Mouse (Mus musculus) heart, adult 2 months (tissue): ENCODE results near the gene Sgpp2. TPM values are rescaled to one million over a fixed set of nuclear protein-coding genes. Genes with fewer than 3 reads are reported as not detected.

Experiments
- DNase-seq, 2 experiments: peaks; one replicate each; pipeline ENCODE4 v3.0.0; 2021
- H3K27ac ChIP-seq: fragments of 200-600 bp; 2 replicates; pipeline ENCODE4 v1.8.1; 2022
- H3K27me3 ChIP-seq: fragments of 200-500 bp; 2 replicates; pipeline ENCODE4 v1.6.1; 2012; ENCODE audit warnings: mild to moderate bottlenecking, low read length, inconsistent platforms, mixed read lengths; ENCODE audit not compliant: control insufficient read depth, insufficient read depth
- H3K36me3 ChIP-seq: fragments of 200-500 bp; 2 replicates; pipeline ENCODE4 v1.6.1; 2012; ENCODE audit warnings: low read length, inconsistent platforms; ENCODE audit not compliant: control insufficient read depth, insufficient read depth
- H3K4me1 ChIP-seq: fragments of 200-500 bp; 2 replicates; pipeline ENCODE4 v1.6.1; 2011; ENCODE audit warnings: low read length; ENCODE audit not compliant: control insufficient read depth, insufficient read depth
- H3K4me3 ChIP-seq: fragments of 200-600 bp; 2 replicates; pipeline ENCODE4 v1.8.1; 2022
- H3K79me2 ChIP-seq: fragments of 200-500 bp; replicated peaks from 2 replicates; pipeline ENCODE4 v1.6.1; 2012; ENCODE audit warnings: mild to moderate bottlenecking, inconsistent platforms, low read length, moderate library complexity, mixed read lengths; ENCODE audit not compliant: control insufficient read depth, insufficient read depth
- H3K9ac ChIP-seq: fragments of 200-500 bp; 2 replicates; pipeline ENCODE4 v1.6.1; 2012; ENCODE audit warnings: low read depth, mild to moderate bottlenecking, control low read depth, inconsistent platforms, low read length, mixed read lengths
- CTCF ChIP-seq: fragments of 200-600 bp; IDR thresholded peaks from 2 replicates; pipeline ENCODE4 v1.8.1; 2022; ENCODE audit warnings: antibody characterized with exemption, mild to moderate bottlenecking, moderate library complexity
- EP300 ChIP-seq: fragments of 200-500 bp; IDR thresholded peaks from 2 replicates; pipeline ENCODE4 v1.6.1; 2011; ENCODE audit warnings: low read depth, low read length, control low read depth; ENCODE audit not compliant: insufficient read depth
- POLR2A ChIP-seq: fragments of 200-500 bp; IDR thresholded peaks from 2 replicates; pipeline ENCODE4 v1.6.1; 2011; ENCODE audit warnings: mild to moderate bottlenecking, low read depth, low read length, control low read depth; ENCODE audit not compliant: insufficient read depth
- WGBS: fragments of 180-500 bp; shearing (Covaris S2); methylation state at CpG from one replicate; pipeline ENCODE4 v1.1.7; 2018; 5-methylcytosine and 5-hydroxymethylcytosine counted together
- intact Hi-C: fragments of 180-260 bp; cut with DNase I; formaldehyde crosslinking; loops from one replicate; pipeline ENCODE4 v1.15.1; 2025
- polyA plus RNA-seq: library from polyadenylated mRNA; depleted of rRNA; stranded (reverse); fragments of >200 nt; gene quantifications from 2 replicates; pipeline ENCODE4 v1.2.3, GENCODE M21; 2012; rRNA removed
- total RNA-seq, 2 experiments: library from RNA; stranded (reverse); gene quantifications; 2 replicates each; pipeline ENCODE4 v1.2.3; 2021

Gene Sgpp2
- total and polyA plus RNA-seq, 3 experiments, result 0.09 to 0.31 TPM; not detected in 1

DNA sequence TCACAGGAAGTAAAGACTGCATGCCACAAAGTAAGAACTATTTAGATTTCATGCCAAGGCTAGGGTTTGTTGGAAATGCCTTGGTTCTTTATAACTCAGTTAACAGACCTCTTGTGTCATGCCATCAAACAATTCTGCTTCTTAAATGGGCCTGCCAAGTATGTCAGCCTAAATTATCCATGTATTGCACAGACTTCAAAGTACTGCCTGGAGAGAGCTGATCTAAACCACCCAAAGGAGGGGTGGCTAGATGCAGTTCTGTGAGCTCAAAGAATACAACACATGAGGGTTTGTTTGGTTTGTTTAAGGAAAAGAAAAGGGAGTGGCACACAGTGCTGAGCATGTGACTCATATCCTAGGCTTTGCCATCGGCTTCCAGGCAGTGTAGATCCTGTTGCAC, 137.9 kb downstream of the Sgpp2 start:
- no peak overlapping the region for H3K4me3 ChIP-seq
- H3K4me1 ChIP-seq, result no peaks in the 10 kb centered on the region
- H3K9ac ChIP-seq, result no peak overlapping the region
- H3K79me2 ChIP-seq, result no peaks in the 10 kb centered on the region
- no peak for DNase-seq
- TF ChIP-seq CTCF (no peak), EP300 (no peak), POLR2A (no peak)
- no peaks in the 10 kb centered on the region for H3K36me3 ChIP-seq
- intact Hi-C loops, result no loop called here
- no peak overlapping the region for H3K27ac ChIP-seq
- WGBS, result 40% methylated on average over 1 of the region's 1 CpGs
- no peaks in the 10 kb centered on the region for H3K27me3 ChIP-seq

DNA sequence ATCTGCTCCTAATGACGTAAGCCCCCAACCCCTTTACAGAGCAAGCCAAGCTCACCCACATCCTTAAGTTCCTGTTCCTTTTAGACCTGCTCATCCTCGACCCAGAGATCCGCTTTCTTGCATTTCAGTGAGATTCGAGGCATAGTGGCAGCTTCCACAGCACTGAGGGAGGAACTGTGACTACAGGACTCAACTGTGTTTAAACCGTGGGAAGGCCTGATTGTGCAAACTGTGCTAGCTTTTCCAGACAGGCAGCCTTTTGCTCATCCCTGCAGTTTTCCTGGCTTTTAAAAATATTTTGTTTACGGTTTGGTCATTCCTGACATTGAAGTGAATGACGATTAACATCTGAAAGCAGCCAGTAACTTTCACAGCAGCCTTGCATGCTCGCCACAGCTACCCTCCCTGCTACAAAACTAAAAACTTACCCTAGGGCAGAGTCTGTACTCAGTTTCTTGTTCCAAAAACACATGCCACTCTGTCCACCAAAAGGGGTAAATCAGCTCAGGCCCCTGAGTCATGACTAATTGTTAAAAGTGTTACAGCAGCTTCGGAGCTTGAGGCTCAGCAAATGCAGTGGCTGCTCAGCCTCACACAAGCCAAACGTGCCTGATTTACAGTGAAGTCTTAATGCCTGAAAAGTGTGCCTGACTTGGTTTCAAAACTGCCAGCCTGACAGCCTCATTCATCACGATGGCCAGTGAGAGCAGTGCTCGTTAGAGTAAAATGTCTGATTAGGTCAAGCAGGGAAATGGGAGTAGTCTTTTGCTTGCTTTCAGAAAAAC, 141.1 kb downstream of the Sgpp2 start:
- no peak for DNase-seq
- H3K4me1 ChIP-seq, result no peaks in the 10 kb centered on the region
- TF ChIP-seq POLR2A (no peak), CTCF (no peak), EP300 (no peak)

DNA sequence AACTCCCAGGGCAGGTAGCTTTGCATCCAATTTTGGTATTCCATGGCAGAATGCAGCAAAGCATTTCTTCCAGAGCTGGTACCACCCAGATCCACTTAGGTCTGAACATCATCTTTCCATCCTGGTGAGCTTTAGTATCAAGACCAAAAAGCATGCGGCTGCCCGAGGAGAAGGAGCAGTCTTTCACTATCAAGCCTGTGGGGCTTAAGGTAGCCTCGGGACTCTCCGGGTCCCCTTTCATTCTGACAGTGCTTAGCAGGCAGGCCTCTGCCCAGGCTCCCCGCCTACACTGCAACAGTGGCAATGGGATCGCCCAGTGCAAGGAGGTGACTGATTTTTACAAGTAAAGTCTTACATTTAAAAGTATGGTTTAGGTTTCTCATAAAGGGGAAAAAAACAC, 142.4 kb downstream of the Sgpp2 start:
- H3K79me2 ChIP-seq, result no peaks in the 10 kb centered on the region
- H3K4me1 ChIP-seq, result no peaks in the 10 kb centered on the region
- intact Hi-C loops, result loop anchor here (10.0 kb wide), 1 partner anchor 238 kb away; no protein-coding TSS in a partner anchor
- 92% methylated on average over 6 of the region's 6 CpGs for WGBS
- H3K9ac ChIP-seq, result no peak overlapping the region
- TF ChIP-seq EP300 (no peak), CTCF (no peak), POLR2A (no peak)
- H3K36me3 ChIP-seq, result no peaks in the 10 kb centered on the region
- no peak overlapping the region for H3K27ac ChIP-seq
- no peak for DNase-seq
- no peak overlapping the region for H3K4me3 ChIP-seq
- no peaks in the 10 kb centered on the region for H3K27me3 ChIP-seq

More for the DNA sequence above, 141.1 kb downstream of the Sgpp2 start:
- H3K79me2 ChIP-seq, result no peaks in the 10 kb centered on the region
- H3K27me3 ChIP-seq, result no peaks in the 10 kb centered on the region
- no peak overlapping the region for H3K27ac ChIP-seq
- no peaks in the 10 kb centered on the region for H3K36me3 ChIP-seq
- no peak overlapping the region for H3K9ac ChIP-seq
- intact Hi-C loops, result loop anchor here (10.0 kb wide), 1 partner anchor 236 kb away; no protein-coding TSS in a partner anchor
- WGBS, result 88% methylated on average over 12 of the region's 12 CpGs
- no peak overlapping the region for H3K4me3 ChIP-seq

DNA sequence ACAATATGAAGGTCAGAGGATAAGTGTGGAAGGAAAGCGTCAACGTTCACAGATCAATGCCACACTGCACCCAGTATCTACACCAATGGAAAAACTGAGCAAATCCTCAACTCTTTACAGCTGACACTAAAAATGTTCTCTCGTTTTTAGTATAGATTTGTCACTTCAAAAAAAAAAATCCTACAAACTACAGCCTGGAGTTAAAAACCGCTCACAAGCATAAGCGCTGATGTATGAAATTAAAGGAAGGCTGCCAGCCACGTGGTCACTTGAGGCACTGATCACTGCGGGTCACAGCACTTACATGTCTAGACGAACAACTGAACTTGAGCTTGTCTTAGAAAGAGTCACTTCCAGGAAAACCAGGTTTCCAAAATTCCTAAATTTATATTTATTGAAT, 143.7 kb downstream of the Sgpp2 start:
- DNase-seq, result no peak
- Histone ChIP-seq H3K79me2 (no peaks in the 10 kb centered on the region), H3K36me3 (peaks cover 2% of the 10 kb centered on the region; the same call in 1 of the 2 replicates), H3K27ac (no peak overlapping the region), H3K27me3 (no peaks in the 10 kb centered on the region), H3K9ac (no peak overlapping the region), H3K4me1 (no peaks in the 10 kb centered on the region), H3K4me3 (no peak overlapping the region)
- TF ChIP-seq POLR2A (no peak), EP300 (no peak), CTCF (no peak)
- intact Hi-C loops, result loop anchor here (2.0 to 10.0 kb wide), 2 partner anchors 239 to 475 kb away; no protein-coding TSS in a partner anchor
- 93% methylated on average over 8 of the region's 8 CpGs for WGBS

DNA sequence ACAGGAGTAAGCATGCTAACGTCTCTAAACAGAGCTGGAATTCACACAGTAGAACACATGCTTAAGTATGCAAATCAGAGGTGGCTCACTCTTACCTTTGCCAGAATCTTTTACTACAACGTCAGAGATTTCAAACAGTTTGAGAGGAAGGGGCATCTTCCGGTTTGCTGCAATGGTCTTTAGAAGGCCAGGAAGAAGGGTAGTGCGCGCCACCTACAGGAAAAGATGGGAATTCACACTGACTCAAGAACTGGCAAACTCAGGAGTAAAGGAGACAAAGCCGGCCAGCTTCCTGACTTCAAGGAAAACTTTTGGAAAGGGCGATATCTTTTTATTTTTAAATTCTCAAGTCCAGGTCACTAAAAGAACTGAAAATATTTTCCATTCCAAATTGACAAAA, 144.5 kb downstream of the Sgpp2 start:
- no peak overlapping the region for H3K9ac ChIP-seq
- TF ChIP-seq CTCF (peak; percentile 80), POLR2A (no peak), EP300 (no peak)
- no peaks in the 10 kb centered on the region for H3K79me2 ChIP-seq
- peaks cover 2% of the 10 kb centered on the region; the same call in 1 of the 2 replicates for H3K36me3 ChIP-seq
- WGBS, result 31% methylated on average over 7 of the region's 7 CpGs
- intact Hi-C loops, result loop anchor here (2.0 to 10.0 kb wide), 2 partner anchors 240 to 476 kb away; no protein-coding TSS in a partner anchor
- H3K27ac ChIP-seq, result no peak overlapping the region
- no peak for DNase-seq
- no peaks in the 10 kb centered on the region for H3K27me3 ChIP-seq
- H3K4me1 ChIP-seq, result no peaks in the 10 kb centered on the region
- H3K4me3 ChIP-seq, result no peak overlapping the region

Other genes with a start within 250 kb of the Sgpp2 start
- gene Pax3, start 113.2 kb upstream of the Sgpp2 start, total RNA-seq, result not detected
- 0.08 TPM in 1 of 2 replicates, not detected in the other for gene Pax3, start 113.2 kb upstream of the Sgpp2 start, polyA plus RNA-seq
- gene Farsb, start 178.6 kb downstream of the Sgpp2 start, total RNA-seq, result 10 to 100 TPM; 46.7 to 49.1 TPM
- 18.6 and 40.5 TPM in 2 replicates for gene Farsb, start 178.6 kb downstream of the Sgpp2 start, polyA plus RNA-seq
- not detected for gene Mogat1, start 200.6 kb downstream of the Sgpp2 start, total RNA-seq
- 0.82 and 3.1 TPM in 2 replicates for gene Mogat1, start 200.6 kb downstream of the Sgpp2 start, polyA plus RNA-seq
- gene BC035947, start 201.8 kb downstream of the Sgpp2 start, total RNA-seq, result not detected
- 0.08 TPM in 1 of 2 replicates, not detected in the other for gene BC035947, start 201.8 kb downstream of the Sgpp2 start, polyA plus RNA-seq